Mouse (Mus musculus) erythroblast, embryonic 14.5 days (primary cell): ENCODE results near the gene Kif28.

Experiments
- GATA1 ChIP-seq: IDR thresholded peaks from 2 replicates; pipeline ENCODE4 v1.6.1; 2012; ENCODE audit warnings: low read length, inconsistent platforms, mixed read lengths
- TAL1 ChIP-seq: IDR thresholded peaks from 3 replicates; pipeline ENCODE4 v1.6.1; 2012; ENCODE audit warnings: low read length, inconsistent platforms, mixed read lengths

DNA sequence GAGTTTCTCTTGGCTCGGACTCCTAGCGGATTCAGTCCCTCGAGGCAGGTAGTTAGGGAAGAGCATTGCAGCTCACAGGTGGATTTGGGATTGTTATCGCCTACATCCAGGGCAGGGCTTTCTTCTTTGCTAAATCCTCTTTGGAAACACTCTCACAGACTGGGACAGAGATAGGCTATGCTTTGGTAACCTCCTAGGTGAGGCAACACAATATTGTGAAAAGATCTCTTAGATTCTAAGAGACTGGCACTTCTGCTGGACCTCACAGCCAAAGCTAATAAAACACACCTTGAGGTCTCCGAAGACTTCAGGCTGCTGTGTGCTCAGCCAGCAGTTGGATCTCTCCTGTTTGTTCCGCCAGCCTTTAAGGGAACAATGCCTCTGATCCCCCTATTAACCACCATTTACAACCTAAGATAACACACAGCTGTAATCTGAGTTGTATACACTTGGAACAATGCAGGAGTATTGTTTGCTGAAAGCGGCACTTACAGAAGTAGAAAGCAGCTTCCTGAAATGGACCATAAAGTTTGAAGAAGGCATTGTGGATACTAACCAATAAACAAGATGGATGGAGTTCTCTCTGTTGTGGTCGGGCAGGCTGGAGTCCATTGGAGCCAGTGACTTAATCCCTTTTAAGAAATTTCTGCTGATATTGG lies 22.1 kb downstream of the Kif28 start:
- TF ChIP-seq TAL1 (no peak), GATA1 (no peak)
